Mouse (Mus musculus): ENCODE measurements at regions not wholly inside any gene's neighbourhood (a gene's known extent, or its start where the extent isn't known, plus 50 kb on each side); places are given as distances from the start of the nearest gene placed in this dataset.
A peak's percentile ranks its signal among the peaks of the same experiment; 100 is the strongest.

GRCm38 (mm10) chr2:74106472-74106871 lies 195.3 kb upstream of the Atp5g3 start:
- no peak for DNase-seq (ENCODE audit: low read depth, low spot score)

GRCm38 (mm10) chr2:74099671-74100372 lies 188.7 kb upstream of the Atp5g3 start:
- no peak for DNase-seq (ENCODE audit: low read depth, low spot score)

- DNase-seq (ENCODE audit: low read depth, low spot score) = no peak
Observed at GRCm38 (mm10) chr2:74096809-74097208, 185.7 kb upstream of the Atp5g3 start.

GRCm38 (mm10) chr2:74093494-74093893 lies 182.4 kb upstream of the Atp5g3 start:
- DNase-seq (ENCODE audit: low read depth, low spot score) = no peak

GRCm38 (mm10) chr2:74087375-74087774 lies 176.2 kb upstream of the Atp5g3 start:
- no peak for DNase-seq (ENCODE audit: low read depth, low spot score)

GRCm38 (mm10) chr2:74084971-74085370 lies 173.8 kb upstream of the Atp5g3 start:
- no peak for DNase-seq (ENCODE audit: low read depth, low spot score)

- no peak for DNase-seq (ENCODE audit: low read depth, low spot score)
Observed at GRCm38 (mm10) chr2:74076774-74077173, 165.6 kb upstream of the Atp5g3 start.

GRCm38 (mm10) chr2:74075566-74075965 lies 164.4 kb upstream of the Atp5g3 start:
- DNase-seq (ENCODE audit: low read depth, low spot score) = no peak

GRCm38 (mm10) chr2:74073396-74073795 lies 162.3 kb upstream of the Atp5g3 start:
- no peak for DNase-seq (ENCODE audit: low read depth, low spot score)

GRCm38 (mm10) chr2:74066652-74067051 lies 155.5 kb upstream of the Atp5g3 start:
- peak; percentile 59 for DNase-seq (ENCODE audit: low read depth, low spot score)

- DNase-seq (ENCODE audit: low read depth, low spot score) = no peak
Observed at GRCm38 (mm10) chr2:74064369-74064768, 153.2 kb upstream of the Atp5g3 start.

GRCm38 (mm10) chr2:74063777-74064176 lies 152.7 kb upstream of the Atp5g3 start:
- DNase-seq (ENCODE audit: low read depth, low spot score) = no peak

GRCm38 (mm10) chr2:74063302-74063701 lies 152.2 kb upstream of the Atp5g3 start:
- no peak for DNase-seq (ENCODE audit: low read depth, low spot score)

- no peak for DNase-seq (ENCODE audit: low read depth, low spot score)
Observed at GRCm38 (mm10) chr2:74042430-74042829, 131.3 kb upstream of the Atp5g3 start.

- no peak for DNase-seq (ENCODE audit: low read depth, low spot score)
Observed at GRCm38 (mm10) chr2:74039580-74039979, 128.5 kb upstream of the Atp5g3 start.

- DNase-seq (ENCODE audit: low read depth, low spot score) = no peak
Observed at GRCm38 (mm10) chr2:74036043-74036442, 124.9 kb upstream of the Atp5g3 start.

- DNase-seq (ENCODE audit: low read depth, low spot score) = no peak
Observed at GRCm38 (mm10) chr2:74032177-74033021, 121.3 kb upstream of the Atp5g3 start.

- no peak for DNase-seq (ENCODE audit: low read depth, low spot score)
Observed at GRCm38 (mm10) chr2:74029938-74030337, 118.8 kb upstream of the Atp5g3 start.

GRCm38 (mm10) chr2:74027404-74028104 lies 116.4 kb upstream of the Atp5g3 start:
- DNase-seq (ENCODE audit: low read depth, low spot score) = peak; percentile 20

GRCm38 (mm10) chr2:74015146-74015545 lies 104.0 kb upstream of the Atp5g3 start:
- no peak for DNase-seq (ENCODE audit: low read depth, low spot score)

- no peak for DNase-seq (ENCODE audit: low read depth, low spot score)
Observed at GRCm38 (mm10) chr2:74014201-74014600, 103.1 kb upstream of the Atp5g3 start.

- DNase-seq (ENCODE audit: low read depth, low spot score) = no peak
Observed at GRCm38 (mm10) chr2:73998531-73998930, 87.4 kb upstream of the Atp5g3 start.
